Mouse (Mus musculus) gonadal fat pad, adult 2 months (tissue): ENCODE data around the gene Pip5kl1. TPM values are rescaled to one million over a fixed set of nuclear protein-coding genes. Genes with fewer than 3 reads are reported as not detected.

ENCODE experiments used
- DNase-seq: peaks from one replicate; pipeline ENCODE4 v3.0.0-alpha.2; 2012; ENCODE audit warnings: low read depth
- polyA plus RNA-seq: library from polyadenylated mRNA; depleted of rRNA; stranded (reverse); fragments of >200 nt; gene quantifications from 2 replicates; pipeline ENCODE4 v1.2.3, GENCODE M21; 2012

Pip5kl1 gene
- polyA plus RNA-seq, 1 experiment: 0.11 TPM

DNA sequence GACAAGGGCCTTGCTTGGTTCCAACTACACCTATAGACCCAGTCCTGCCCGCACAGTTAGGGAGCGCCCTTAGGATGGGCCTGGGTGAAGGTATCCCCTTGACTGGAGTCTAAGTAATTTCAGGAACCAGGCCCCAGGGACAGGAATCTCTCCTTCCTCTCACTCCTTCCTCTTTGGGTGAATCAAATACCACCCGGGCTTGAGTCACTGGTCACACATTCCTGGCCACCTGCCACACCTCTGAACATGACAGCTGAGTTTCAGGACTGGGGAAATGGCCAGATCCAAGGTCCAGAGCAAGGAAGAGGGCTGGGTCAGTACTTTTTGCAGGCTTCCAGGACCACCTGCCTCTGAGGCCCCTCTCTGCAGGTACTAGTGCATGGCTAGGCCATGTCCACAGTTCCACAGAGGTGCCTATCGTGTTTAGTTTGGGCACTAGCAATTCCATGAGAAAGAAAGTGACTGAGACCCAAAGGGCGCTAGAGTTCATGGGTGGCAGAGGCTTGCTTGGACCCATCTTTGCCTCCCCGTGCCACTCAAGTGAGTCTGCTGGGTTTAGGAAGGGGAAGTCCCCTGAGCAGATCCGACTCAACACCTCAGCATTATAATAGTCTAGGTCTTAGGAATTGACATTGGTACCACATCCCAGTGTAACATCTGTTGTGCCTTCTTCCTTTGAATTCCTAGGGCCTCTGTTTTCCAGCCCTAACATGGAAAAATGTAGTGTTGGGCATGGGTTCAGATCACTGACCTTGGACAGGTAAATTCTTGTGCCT lies 26.4 kb upstream of the Pip5kl1 start:
- no peak for DNase-seq

- no peak for DNase-seq
Observed at GRCm38 (mm10) chr2:32549171-32549570, 25.4 kb upstream of the Pip5kl1 start.

DNA sequence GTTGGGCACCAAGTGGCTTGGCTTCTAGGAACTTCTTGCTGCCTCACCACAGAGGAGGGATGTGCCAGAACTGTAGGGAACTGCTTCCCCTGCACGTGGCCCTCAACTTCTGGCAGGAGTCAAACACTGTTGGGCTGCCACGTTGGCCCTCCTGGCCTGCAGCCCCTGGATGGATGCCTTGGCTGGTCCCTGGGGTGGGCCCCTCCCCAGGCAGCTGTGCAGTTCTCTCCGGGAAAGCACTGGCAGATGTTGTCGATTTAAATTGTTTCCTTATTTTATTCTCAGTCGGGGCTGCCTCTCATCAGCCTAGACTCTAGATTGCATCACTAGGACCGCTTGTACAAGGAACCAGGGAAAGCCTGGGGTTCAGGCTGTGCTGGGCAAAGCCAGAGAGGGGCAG lies 24.8 kb upstream of the Pip5kl1 start:
- DNase-seq: no peak

GRCm38 (mm10) chr2:32551236-32551635 lies 23.4 kb upstream of the Pip5kl1 start:
- DNase-seq: no peak

- DNase-seq: no peak
Observed at GRCm38 (mm10) chr2:32553592-32554148, 20.9 kb upstream of the Pip5kl1 start.

DNA sequence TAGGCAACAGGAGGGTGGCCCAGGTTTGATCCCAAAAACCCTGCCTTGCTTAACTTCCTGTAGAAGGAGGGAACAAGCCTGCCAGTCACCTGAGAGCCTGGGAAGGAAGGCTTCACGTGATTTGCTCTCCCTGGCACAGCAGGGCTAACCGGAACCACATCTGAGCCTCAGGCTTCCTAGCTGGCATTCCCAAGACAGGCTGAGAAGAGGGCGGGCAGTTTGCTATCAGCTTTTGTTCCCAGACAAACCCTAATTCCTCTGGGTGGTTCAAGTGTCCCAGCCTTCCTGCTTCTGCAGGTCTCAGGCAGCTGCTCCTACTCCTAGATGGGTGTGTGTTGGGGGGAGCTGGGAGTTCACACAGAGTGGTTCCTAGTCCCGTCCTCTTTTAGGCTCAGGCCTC lies 19.1 kb upstream of the Pip5kl1 start:
- no peak for DNase-seq

DNA sequence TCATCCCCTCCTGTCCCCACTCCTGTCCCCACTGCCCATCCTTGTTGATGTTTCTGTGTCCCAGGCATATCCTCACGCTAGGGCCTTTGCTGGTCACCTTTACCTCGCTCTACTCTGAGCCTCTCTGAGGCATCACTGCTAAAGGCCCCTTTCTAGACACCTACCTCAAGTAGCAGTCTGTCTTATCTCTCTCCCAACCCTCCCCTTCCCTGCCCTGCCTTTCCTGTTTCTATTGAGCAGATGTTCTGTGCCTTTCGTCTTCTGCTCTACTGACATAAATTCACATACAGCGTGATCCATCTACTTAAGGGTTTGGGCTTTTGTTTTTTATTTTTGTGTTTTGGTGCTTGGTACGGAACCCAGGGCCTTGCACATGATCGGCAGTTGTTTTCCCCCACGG lies 18.6 kb upstream of the Pip5kl1 start:
- DNase-seq: no peak

- no peak for DNase-seq
Observed at GRCm38 (mm10) chr2:32559570-32559969, 15.0 kb upstream of the Pip5kl1 start.

DNA sequence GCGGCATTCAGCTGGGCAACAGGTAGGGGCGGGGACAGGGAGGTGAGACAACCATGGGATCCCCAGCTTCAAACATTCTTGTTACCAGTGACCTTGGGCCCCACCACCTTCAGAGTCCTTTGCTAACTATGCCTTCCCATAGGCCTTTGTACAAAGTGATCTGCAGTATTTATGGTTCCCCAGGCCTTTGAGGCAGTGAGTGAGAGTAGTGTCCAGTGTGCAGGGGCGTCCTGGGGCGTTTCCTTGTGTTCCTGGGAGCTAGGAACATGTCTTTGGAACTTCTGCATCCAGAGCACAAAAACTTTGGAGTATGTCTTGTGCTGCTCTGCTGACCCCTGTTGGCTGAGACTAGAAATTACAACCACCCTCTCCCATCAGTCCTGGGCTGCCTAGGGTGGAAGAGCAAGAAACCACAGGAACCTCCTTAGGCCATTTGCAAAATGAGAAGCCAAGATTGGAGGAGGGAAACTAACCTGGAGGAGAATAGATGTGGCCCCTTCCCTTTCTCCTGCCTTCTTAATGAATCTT lies 8.0 kb upstream of the Pip5kl1 start:
- DNase-seq: no peak

GRCm38 (mm10) chr2:32568149-32568548 lies 6.4 kb upstream of the Pip5kl1 start:
- DNase-seq: no peak

- no peak for DNase-seq
Observed at GRCm38 (mm10) chr2:32568941-32569340, 5.7 kb upstream of the Pip5kl1 start.

DNA sequence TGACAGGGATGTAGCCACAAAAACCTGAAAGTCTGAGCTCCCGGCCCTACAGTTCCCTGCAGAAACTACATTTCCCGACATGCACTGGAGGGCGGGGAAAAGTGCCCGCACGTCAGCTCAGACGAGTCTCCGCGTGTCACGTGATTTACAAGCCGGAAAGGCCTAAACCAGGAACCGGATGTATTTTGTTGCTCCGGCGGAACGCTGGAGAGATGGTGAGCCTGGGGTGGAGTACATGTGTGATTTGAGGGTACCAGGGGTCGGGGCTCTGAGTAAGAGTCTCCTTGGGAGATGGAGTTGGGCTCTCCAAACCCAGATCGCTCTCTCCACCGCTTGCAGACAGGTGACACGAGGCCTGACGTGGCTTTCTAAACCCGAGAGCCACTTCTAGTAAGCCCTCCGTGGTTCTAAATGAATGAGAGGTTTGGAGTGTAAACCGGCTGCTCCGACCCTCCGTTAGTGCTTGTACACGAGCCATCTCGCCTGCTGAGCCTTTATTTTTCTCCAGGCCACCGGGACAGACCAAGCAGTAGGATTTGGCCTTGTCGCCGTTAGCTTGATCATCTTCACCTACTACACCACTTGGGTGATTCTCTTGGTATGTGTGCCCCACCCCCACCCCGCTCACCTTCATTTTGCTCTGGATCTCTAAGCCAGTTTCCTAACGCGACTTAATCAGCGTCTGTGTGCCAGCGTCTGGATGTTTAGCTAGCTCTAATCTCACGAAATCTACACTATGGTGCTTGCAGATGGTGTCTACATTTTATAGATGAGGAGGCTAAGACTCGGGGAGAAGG lies 3.7 kb upstream of the Pip5kl1 start, which contains the start of gene Dpm2:
Dpm2 (plus strand) TSS at position 161 of the 797 bp plus-strand sequence.
- DNase-seq: no peak

GRCm38 (mm10) chr2:32572196-32572595 lies 2.4 kb upstream of the Pip5kl1 start:
- no peak for DNase-seq

- DNase-seq: no peak
Observed at GRCm38 (mm10) chr2:32574901-32575585, 446 bp downstream of the Pip5kl1 start.

DNA sequence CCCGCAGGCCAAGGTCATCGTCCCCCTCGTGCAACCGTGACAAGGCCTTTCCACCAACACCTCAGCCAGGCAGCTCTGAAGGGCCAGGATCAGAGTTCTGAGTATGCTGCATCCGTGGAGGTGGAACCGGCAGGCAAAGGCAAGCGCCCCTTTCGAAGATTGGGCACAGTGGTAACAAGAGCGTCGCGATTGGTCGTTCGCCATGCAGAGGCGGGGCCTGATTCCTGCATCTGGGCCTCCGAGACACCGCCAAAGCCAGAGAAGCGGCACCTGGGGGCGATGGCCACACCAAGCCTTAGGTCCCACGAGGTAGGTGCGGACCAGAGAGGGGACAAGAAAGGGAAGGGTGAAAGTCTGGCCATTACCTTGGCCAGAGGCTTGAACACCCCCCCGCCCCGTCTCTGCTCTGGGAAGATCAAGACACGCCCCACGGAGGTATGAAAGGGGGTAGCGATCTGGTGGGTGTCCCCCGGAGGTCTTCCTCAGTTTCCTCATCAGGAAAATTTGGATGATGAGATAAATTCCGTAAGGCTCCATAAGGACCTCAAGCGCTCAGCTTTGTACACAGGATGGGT lies 1.1 kb downstream of the Pip5kl1 start, which contains the start of gene 9430097D07Rik:
9430097D07Rik (minus strand) TSS at position 99 of the 575 bp plus-strand sequence.
- DNase-seq: no peak

DNA sequence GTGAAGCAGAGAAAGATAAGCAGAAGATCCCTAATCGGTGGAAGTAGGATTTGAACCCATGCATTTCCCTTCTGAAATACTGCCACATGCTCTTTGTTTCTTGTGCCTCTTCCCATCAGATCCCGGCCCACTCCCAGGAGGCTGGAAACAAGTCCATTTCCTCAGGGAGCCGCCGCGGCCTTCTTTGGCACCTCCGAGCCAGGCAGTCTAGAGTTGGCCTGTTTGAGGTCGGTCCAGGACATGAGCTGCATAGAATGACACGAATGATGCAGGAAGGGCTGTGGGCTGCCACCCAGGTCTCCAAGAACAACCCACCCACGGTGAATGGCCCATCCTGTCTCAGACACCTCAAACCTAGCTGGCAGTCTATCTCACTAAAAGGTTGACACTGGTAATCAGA lies 1.9 kb downstream of the Pip5kl1 start:
- DNase-seq: no peak

- DNase-seq: no peak
Observed at GRCm38 (mm10) chr2:32578146-32579046, 3.8 kb downstream of the Pip5kl1 start.

DNA sequence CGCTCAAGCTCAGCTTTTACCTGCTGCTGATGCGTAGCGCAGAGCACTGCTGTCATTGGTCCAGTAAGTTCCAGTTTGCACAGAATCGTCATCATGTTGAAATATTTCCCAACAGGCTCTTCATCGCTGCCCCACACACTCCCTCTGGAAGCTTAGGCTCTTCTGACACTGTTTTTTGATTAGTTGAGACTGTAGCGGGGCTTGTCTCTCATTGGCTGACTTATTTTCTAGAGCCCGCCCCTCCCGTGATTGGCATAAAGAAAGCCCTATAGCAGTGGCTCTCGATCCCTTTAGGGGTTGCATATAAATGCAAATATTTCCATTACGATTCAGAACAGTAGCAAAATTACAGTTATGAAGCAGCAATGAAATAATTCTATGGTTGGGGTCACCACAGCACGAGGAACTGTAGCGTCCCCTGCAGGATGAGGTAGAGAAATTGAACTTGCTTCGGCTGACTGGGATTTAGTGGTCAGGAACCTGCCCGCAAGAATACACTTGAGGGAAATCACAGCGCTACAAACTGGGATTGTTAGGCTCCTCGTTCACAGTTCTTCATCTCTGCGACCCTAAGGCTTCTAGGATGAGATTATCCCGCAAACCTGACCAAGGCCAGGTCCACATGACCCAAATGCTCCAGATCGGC lies 7.0 kb downstream of the Pip5kl1 start:
- no peak for DNase-seq

- DNase-seq: no peak
Observed at GRCm38 (mm10) chr2:32582830-32583799, 8.5 kb downstream of the Pip5kl1 start.
